Mouse (Mus musculus) heart, postnatal 0 days (tissue): ENCODE measurements at regions not wholly inside any gene's neighbourhood (a gene's known extent, or its start where the extent isn't known, plus 50 kb on each side); places are given as distances from the start of the nearest gene placed in this dataset.

Source experiments
- CTCF ChIP-seq: IDR thresholded peaks from 2 replicates; pipeline ENCODE4 v1.5.1; 2016; ENCODE audit warnings: antibody characterized with exemption, control low read depth, low read depth
- EP300 ChIP-seq: IDR thresholded peaks from 2 replicates; pipeline ENCODE4 v1.6.1; 2016; ENCODE audit warnings: antibody characterized with exemption, low read depth

DNA sequence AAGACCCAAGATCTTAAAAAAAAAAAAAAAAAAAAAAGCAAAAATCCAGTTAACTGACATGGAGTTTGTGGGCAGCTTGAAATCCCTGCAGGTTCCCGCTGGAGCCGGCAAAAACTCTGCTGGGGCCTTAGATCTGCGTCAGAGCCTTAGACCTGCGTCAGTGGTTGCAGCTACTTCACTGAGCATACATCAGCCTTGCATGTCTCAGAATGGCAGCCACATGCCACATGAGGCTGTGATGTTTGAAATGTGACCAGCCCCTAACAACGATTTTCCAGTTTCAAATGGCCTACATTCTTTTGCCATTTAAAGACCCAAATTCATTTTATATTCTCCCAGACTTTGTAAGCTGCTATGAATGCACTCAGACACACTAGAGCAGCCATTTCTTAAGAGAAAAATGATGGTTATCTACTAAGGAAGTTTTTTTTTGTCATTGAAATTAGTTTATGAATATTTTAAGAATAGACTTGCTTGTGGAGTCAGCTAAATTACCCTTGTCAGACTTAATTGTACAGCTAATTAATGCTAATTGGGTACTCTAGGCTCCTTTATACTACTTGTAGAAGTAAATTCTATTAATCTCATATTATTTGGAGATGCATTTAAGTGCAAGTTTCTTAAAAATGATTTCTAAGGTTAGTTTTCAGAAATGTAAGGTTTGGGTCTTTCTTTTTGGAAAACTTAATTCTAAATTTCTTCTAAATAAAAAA, 70.8 kb downstream of the Toporsl start:
- TF ChIP-seq CTCF (no peak), EP300 (no peak)
